Mouse (Mus musculus) embryo, embryonic 11 days (tissue): ENCODE measurements around the gene Celf2.

Experiments
- DNase-seq: peaks from one replicate; pipeline ENCODE4 v3.0.0-alpha.2; 2015

Celf2 gene

DNA sequence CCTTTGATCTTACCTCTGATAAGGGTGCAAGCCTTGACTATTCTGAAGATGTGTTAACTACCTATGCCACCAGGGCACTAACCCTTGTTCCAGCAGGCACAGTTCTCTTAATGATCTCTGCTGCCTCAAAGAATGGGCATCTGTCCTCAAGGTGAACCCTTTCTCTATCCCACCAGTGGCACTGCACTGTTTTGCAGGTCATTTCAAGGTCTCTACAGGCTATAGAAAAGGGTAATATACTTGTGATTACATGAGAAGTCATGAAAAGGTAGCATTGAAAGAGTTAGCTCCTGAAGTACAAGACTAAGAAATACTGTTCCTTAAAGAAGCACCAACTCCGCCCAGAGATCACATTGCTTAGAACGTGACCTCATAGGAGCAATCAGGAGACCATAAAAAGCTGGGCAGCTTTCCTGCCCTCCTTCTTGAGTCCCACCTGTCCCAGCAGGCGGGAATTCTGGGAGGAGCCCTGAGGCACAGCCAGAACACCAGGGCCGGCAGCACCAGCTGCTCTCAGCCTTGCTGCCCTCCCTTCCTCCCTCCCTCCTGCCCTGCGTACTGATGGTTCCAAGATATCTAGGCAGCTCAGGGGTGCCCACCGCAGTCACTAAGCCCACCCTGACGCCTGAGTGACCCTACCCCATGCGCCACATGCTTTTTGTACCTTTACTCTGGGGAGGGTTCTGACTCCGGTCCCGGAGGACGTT is 788.5 kb downstream of the Celf2 start:
- peak; percentile 66 for DNase-seq

DNA sequence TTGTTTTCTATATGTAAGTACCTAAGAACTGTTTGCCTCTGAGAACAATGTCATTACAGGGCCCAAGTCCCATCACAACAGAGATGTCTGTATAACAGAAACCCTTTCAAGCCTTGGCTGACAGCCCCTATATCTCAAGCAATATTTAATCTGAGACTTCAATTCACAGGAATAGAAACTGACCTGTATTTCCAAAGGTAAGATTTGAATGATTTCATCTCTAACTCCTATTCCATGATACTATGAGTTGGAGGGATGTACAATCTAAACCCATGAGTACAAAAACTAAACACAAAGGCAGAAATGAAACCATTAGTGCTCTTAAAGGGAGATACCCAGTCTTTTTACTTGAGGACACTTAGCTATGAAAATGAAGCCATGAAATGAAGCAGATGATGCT is 790.5 kb downstream of the Celf2 start:
- DNase-seq = no peak

GRCm38 (mm10) chr2:6717953-6718352 is 791.4 kb downstream of the Celf2 start:
- DNase-seq = no peak

DNA sequence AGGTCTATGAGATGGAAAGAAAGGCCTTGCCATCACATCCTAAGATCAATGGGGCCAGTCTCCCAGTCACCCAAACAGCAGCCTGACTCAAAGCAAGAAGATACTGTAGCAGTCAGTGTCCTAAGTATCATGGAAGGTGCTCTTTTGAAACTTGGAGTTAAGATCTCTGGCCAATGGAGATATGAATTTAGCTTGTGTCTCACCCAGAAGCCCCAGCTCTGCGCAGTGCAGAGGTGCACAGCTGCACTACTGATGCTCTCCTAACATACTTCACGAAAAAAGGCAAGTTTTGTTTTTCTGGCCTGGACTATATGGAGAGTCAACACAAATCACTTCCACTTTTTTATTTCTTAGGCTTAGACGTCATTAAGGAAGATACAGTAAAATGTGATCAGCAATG is 793.8 kb downstream of the Celf2 start:
- no peak for DNase-seq

DNA sequence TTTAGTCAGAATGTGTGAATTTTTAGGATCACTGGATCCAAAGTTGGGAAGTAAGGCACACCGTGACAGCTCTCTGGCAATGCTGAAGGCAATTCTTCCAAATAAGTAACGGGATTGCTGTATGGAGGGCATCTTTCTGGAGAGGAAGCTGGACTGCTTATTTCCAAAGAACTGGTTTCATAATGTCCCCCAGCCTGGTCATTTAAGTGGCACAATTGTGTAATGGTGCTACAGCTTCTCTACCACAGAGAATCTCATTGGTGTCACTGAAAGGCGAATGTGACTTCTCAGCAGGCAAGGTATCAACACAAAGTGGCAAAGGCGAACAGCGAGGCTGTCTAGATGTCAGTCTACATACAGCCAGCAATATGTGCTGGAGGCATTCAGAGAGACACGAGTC is 795.8 kb downstream of the Celf2 start:
- no peak for DNase-seq

GRCm38 (mm10) chr2:6710687-6711430 is 798.5 kb downstream of the Celf2 start:
- DNase-seq = no peak

DNA sequence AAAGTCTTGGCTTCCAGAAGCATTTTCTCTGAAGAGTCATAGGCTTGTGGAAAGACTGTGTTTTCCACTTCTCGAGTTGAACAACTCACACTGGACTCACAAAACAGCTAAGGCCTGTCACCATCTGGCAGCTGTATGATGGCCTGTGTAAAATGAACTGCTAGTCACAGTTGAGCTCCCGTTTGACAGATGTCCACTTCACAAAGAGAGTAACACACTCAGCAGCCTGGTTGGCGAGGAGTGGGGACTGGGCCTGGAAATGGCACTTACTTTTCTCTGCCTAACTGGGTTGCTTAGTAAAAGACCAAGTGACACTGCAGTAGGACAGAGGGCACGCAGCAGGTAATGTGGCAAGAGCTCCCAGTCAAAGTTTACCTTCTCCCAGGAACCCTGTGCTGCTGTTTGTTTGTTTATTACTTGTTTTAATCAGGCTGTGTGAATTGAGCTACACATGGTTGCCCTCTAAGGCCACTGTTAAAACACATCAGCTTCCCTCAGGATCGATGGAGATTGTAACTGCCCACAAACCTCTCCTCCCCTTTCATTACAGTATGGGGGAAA is 801.3 kb downstream of the Celf2 start:
- peak; percentile 44 for DNase-seq

DNA sequence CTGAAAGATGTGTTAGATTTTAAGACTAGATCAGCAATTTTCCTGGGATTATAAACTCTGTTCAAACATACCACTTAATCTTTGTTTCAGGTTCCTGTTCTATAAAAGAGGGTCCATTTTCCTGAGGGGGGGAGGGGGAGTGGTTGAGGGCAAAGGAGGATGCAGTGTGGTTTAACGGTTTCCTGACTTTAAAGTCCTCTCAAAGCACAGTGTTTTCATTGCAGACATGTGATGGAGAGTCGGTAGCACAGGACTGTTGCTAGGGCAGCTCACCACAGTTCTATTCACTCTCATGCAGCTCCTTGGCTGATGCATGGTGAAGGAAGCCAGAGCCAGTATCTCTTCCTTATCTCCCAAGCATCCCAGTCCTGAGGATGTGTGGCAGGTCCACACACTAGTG is 802.1 kb downstream of the Celf2 start:
- DNase-seq = no peak

GRCm38 (mm10) chr2:6705929-6706739 is 803.2 kb downstream of the Celf2 start:
- no peak for DNase-seq

- no peak for DNase-seq
Measured at GRCm38 (mm10) chr2:6705475-6705874, 803.9 kb downstream of the Celf2 start.

GRCm38 (mm10) chr2:6704804-6705203 is 804.6 kb downstream of the Celf2 start:
- DNase-seq = no peak

DNA sequence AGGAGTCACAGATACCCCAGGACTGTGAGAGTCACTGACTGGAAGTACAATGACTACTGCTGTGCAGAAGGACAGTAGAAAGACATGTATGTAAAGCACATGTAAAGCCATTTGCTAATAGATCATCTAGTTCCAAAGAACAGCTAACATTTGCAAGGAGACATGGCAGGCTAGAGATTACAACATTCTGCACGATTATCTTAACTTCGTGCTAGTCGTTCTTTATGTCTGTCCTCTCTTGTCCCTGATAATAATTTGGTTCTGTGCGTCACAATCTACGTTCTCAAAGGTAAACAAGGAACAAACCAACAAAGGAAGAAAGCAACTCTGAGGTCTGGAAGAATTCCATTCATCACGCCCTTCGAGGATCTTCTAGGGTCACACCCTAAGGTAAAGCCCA is 805.0 kb downstream of the Celf2 start:
- DNase-seq = no peak

- DNase-seq = no peak
Measured at GRCm38 (mm10) chr2:6696326-6696725, 813.0 kb downstream of the Celf2 start.

DNA sequence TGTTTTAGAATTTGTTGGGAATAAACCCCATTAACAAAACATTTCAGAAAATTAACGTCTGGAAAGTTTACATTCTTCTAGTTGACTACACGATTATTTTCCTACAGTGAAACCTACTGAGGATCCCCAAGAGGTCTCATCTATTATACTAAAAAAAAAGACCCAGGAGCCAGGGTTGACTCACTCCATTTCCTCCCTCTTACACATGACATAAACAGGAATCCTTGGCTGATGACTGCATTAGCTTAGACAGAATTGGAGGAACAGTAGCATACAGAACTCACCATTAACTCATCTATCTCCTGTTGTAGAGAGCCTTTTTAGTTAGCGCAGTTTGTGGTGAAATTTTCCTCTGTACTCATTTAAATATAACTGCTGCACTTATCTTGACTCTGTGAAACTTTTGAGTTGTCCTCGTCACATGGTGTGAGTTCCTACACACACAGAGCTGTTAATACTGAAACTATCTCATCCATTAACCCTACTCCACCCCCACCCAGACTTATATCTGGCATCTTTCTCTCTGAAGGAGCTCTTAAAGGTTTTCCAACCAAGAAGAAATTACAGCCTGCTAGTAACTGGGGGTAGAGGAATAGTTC is 813.9 kb downstream of the Celf2 start:
- no peak for DNase-seq

GRCm38 (mm10) chr2:6689689-6690088 is 819.7 kb downstream of the Celf2 start:
- no peak for DNase-seq

DNA sequence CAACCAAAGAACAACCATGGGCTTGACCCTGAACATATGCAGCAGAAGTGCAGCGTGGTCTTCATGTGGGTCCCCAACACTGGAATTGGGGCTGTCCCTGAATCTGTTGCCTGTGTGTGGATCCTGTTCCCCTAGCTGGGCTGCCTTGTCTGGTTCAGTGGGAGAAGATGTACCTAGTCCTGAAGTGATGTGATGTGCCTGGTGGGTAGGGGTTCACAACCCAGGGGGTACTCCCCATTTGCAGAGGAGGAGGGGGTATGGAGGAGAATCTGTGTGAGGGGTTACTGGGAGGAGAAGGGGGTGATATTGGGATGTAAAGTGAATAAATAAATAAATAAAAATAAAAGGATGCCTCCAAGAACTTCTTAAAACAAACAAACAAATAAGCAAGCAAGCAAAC is 831.1 kb downstream of the Celf2 start:
- DNase-seq = no peak

GRCm38 (mm10) chr2:6677457-6677856 is 831.9 kb downstream of the Celf2 start:
- no peak for DNase-seq

DNA sequence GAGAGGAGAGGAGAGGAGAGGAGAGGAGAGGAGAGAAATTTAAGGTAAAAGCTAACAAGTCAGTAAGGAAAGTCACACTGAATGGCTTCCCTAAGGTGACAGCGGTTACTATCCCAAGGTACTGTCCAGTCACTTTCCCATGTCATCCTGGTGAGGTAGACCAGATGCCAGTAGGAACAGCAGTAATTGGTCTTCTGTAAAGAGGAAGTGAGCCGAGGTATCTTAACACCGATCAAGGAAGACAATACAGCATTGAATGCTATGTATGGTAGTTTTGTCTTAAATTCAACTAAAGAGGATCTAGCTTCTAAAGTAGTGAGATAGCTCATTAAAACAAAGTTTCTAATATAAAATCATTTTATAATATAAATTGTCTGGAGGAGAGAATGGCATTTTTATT is 835.0 kb downstream of the Celf2 start:
- DNase-seq = no peak

GRCm38 (mm10) chr2:6673418-6673817 is 835.9 kb downstream of the Celf2 start:
- DNase-seq = no peak

GRCm38 (mm10) chr2:6667611-6668010 is 841.8 kb downstream of the Celf2 start:
- DNase-seq = peak; percentile 27

DNA sequence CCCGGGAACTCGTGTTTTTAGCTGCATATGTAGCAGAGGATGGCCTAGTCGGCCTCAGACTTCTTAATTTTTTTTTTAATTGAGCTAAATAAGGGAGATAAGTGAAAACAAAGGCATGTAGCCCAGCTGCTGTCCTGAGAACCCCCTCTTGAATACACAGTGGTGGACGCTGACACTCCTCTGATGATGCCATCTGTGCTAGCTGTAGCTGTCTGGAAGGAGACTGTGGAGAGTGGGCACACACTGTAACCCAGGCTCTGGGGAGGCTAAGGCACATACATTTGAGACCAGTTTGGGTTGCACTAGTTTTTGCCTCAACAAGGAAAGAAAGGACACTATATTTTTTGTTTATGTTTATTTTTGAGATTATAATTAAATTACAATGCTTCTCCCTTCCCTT is 849.5 kb downstream of the Celf2 start:
- no peak for DNase-seq

GRCm38 (mm10) chr2:6653719-6654118 is 855.6 kb downstream of the Celf2 start:
- DNase-seq = no peak

DNA sequence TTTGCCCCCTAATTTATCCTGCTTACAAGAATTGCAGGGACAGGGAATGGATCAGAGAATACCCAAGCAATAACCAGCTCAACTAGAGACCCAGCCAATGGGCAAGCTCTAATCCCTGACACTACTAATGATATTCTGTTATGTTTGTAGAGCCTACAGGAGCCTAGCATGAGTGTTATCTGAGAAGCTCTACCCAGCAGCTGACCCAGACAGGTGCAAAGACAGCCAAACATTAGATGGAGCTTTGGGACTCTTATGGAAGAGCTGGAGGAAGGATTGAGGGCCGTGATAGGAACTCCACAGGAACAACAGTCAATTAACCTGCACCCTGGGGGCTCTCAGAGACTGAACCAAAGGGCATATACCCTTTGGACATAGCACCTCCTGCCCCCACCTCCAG is 857.7 kb downstream of the Celf2 start:
- DNase-seq = no peak
